Mouse (Mus musculus) G1E (cell line): Measurements from ENCODE around the gene Asic1. TPM values are rescaled to one million over a fixed set of nuclear protein-coding genes. Genes with fewer than 3 reads are reported as not detected.
"Not testable (repeated sequence)": the region's sequence is repeated elsewhere in the genome, so short reads cannot be mapped to it uniquely, and the experiment has no call there.

Experiments used
- ATAC-seq: 2 replicates; pipeline ENCODE4 v1.8.0; 2016; ENCODE audit warnings: mild to moderate bottlenecking; ENCODE audit not compliant: insufficient number of reproducible peaks, poor library complexity, low FRiP score, severe bottlenecking; ENCODE audit errors: extremely low read depth
- DNase-seq: peaks from one replicate; pipeline ENCODE4 v3.0.0; 2012; ENCODE audit warnings: low spot score
- H3K27me3 ChIP-seq: 2 replicates; pipeline ENCODE4 v1.6.1; 2012; ENCODE audit warnings: mild to moderate bottlenecking, low read length, inconsistent platforms; ENCODE audit not compliant: insufficient read depth
- H3K36me3 ChIP-seq: replicated peaks from 2 replicates; pipeline ENCODE3; 2012; ENCODE audit warnings: mild to moderate bottlenecking, inconsistent platforms
- H3K4me1 ChIP-seq: 2 replicates; pipeline ENCODE4 v1.6.1; 2012; ENCODE audit warnings: low read depth, low read length, inconsistent platforms, mixed read lengths; ENCODE audit not compliant: insufficient read depth
- H3K4me3 ChIP-seq: 2 replicates; pipeline ENCODE4 v1.5.1; 2012; ENCODE audit warnings: low read depth, mild to moderate bottlenecking, inconsistent platforms, low read length, moderate library complexity, mixed read lengths
- H3K9me3 ChIP-seq: replicated peaks from 2 replicates; pipeline ENCODE4 v1.6.1; 2012; ENCODE audit warnings: inconsistent platforms
- CTCF ChIP-seq: IDR thresholded peaks from 2 replicates; pipeline ENCODE4 v1.5.1; 2012; ENCODE audit warnings: low read depth, low read length, inconsistent platforms, mixed read lengths
- GATA1 ChIP-seq: IDR thresholded peaks from 2 replicates; pipeline ENCODE4 v1.6.1; 2012; ENCODE audit warnings: borderline replicate concordance, low read length, inconsistent platforms, mixed read lengths
- GATA2 ChIP-seq: IDR thresholded peaks from 2 replicates; pipeline ENCODE4 v1.6.1; 2012; ENCODE audit warnings: low read depth, low read length, inconsistent platforms, borderline replicate concordance
- POLR2AphosphoS5 ChIP-seq: IDR thresholded peaks from 2 replicates; pipeline ENCODE4 v1.6.1; 2012; ENCODE audit warnings: low read depth, low read length, inconsistent platforms; ENCODE audit not compliant: insufficient replicate concordance
- TAL1 ChIP-seq: conservative IDR thresholded peaks from 2 replicates; pipeline ENCODE4 v1.6.1; 2012; ENCODE audit warnings: low read depth, low read length, inconsistent platforms, mixed read lengths
- polyA plus RNA-seq: library from polyadenylated mRNA; stranded (reverse); fragments of >175 nt; gene quantifications from 2 replicates; pipeline ENCODE4 v1.2.3, GENCODE M21; 2012
- total RNA-seq, 2 experiments: library from RNA; stranded (forward) in 1 of 2; stranded (reverse) in 1 of 2; fragments of 200-1000 nt in 1 of 2; fragments of >200 nt in 1 of 2; fragmentation: Nextera tagmentation in 1 of 2; gene quantifications; 2 replicates each; pipeline ENCODE4 v1.2.3; 2014 to 2017

The Asic1 gene
- total and polyA plus RNA-seq, 3 experiments, result 0.22 TPM; not detected in 2

GRCm38 (mm10) chr15:99723515-99724291 is 53.5 kb downstream of the Asic1 start:
- no peak for ATAC-seq
- Histone ChIP-seq H3K4me3 (no peak overlapping the region), H3K27me3 (peaks cover 45% of the 10 kb centered on the region), H3K4me1 (peaks cover 33% of the 10 kb centered on the region), H3K36me3 (peaks cover 19% of the 10 kb centered on the region), H3K9me3 (0 out of 2 replicates have a peak, but pooled peaks cover under 1% of the 10 kb centered on the region)
- DNase-seq, result no peak
- no peak for TF ChIP-seq GATA1
- TF ChIP-seq POLR2AphosphoS5, result no peak
- no peak for TF ChIP-seq CTCF
- no peak for TF ChIP-seq TAL1
- no peak for TF ChIP-seq GATA2

GRCm38 (mm10) chr15:99724292-99725021 is 54.3 kb downstream of the Asic1 start:
- H3K4me3 ChIP-seq, result peak overlapping the region; percentile 94; the same call in 1 of the 2 replicates

DNA sequence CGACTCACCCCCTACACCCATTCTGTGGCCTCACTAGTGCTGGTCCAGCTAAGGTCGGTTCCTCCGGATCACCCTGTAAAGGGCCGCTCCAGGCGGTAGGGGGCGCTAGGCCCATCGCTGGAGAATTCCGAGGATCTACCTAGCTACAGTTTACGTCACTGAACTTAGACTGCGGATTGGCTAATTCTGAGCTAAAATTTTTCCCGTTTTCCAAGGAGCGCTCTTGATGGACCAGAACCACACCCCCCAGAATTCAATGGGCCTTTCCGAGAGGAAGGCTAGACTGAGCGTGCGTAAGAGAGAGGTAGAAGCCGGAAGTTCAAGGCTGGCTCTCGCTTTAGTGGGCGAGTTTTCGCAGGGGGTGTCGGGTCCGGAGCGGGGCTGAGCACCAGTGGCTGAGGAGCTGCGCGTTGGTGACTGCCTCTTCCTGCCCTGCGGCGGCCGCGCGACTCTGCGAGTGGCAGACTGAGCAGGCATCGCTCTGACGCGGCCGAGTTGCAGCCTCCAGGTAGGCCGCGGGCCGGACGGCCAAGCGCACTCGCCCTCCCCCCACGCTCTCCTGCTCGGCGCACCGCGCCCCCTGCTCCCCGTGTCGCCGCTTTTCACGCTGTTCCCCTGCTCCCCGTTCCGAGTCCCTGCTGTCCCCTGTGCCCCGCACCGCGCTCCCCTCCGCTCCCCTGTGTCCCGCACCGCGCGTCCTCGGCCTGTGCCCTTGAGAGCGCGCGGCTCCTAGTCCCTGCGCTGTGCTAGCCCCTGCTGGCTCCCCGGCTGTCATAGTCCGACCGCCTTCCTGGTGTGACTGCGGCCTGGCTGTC is 55.4 kb downstream of the Asic1 start, which contains the start of gene Cox14:
Gene Cox14, plus strand, starts transcription at position 278 of the 815 bp plus-strand sequence.
- peak; percentile 93 for DNase-seq
- peak within 1 kb of the TSS; percentile 94 for H3K4me3 ChIP-seq
- peaks cover 27% of the 10 kb centered on the region for H3K27me3 ChIP-seq
- peaks cover 27% of the 10 kb centered on the region for H3K36me3 ChIP-seq
- peaks cover 3% of the 10 kb centered on the region; the same call in 1 of the 2 replicates for H3K9me3 ChIP-seq
- H3K4me1 ChIP-seq, result peaks cover 33% of the 10 kb centered on the region
- no peak for TF ChIP-seq TAL1
- TF ChIP-seq CTCF, result peak; percentile 86
- ATAC-seq, result peak; percentile 94

More at GRCm38 (mm10) chr15:99724292-99725021, 54.3 kb downstream of the Asic1 start:
- no peak for TF ChIP-seq TAL1
- no peak; the same call in 1 of the 2 replicates for TF ChIP-seq CTCF
- no peak for TF ChIP-seq GATA1
- TF ChIP-seq POLR2AphosphoS5, result no peak
- no peak for TF ChIP-seq GATA2
- ATAC-seq (no peak), DNase-seq (peak; percentile 70)
- H3K27me3 ChIP-seq, result peaks cover 38% of the 10 kb centered on the region
- peaks cover 3% of the 10 kb centered on the region; the same call in 1 of the 2 replicates for H3K9me3 ChIP-seq
- peaks cover 25% of the 10 kb centered on the region for H3K36me3 ChIP-seq
- H3K4me1 ChIP-seq, result peaks cover 33% of the 10 kb centered on the region

GRCm38 (mm10) chr15:99726549-99726948 is 56.4 kb downstream of the Asic1 start:
- peaks cover 19% of the 10 kb centered on the region for H3K27me3 ChIP-seq
- peaks cover 27% of the 10 kb centered on the region for H3K36me3 ChIP-seq
- ATAC-seq, result no peak
- TF ChIP-seq TAL1, result no peak
- TF ChIP-seq CTCF, result no peak
- no peak for TF ChIP-seq POLR2AphosphoS5
- no peak for TF ChIP-seq GATA1
- TF ChIP-seq GATA2, result no peak
- DNase-seq, result no peak
- H3K9me3 ChIP-seq, result peaks cover 3% of the 10 kb centered on the region; the same call in 1 of the 2 replicates
- peak overlapping the region; percentile 94; the same call in 1 of the 2 replicates for H3K4me3 ChIP-seq
- peaks cover 33% of the 10 kb centered on the region for H3K4me1 ChIP-seq

GRCm38 (mm10) chr15:99727039-99727438 is 56.9 kb downstream of the Asic1 start:
- not testable (repeated sequence) for H3K4me3 ChIP-seq, H3K9me3 ChIP-seq, DNase-seq, ATAC-seq
- Histone ChIP-seq H3K27me3 (peaks cover 14% of the 10 kb centered on the region), H3K4me1 (peaks cover 33% of the 10 kb centered on the region), H3K36me3 (peaks cover 27% of the 10 kb centered on the region)

- peak overlapping the region; percentile 13; the same call in 1 of the 2 replicates for H3K4me3 ChIP-seq
- H3K27me3 ChIP-seq, result peaks cover 9% of the 10 kb centered on the region
- H3K4me1 ChIP-seq, result peaks cover 31% of the 10 kb centered on the region
- TF ChIP-seq GATA2, result no peak
- TF ChIP-seq GATA1, result no peak
- TF ChIP-seq TAL1, result no peak
- TF ChIP-seq CTCF, result no peak
- no peak for TF ChIP-seq POLR2AphosphoS5
- ATAC-seq (no peak), DNase-seq (no peak)
- H3K9me3 ChIP-seq, result peaks cover 3% of the 10 kb centered on the region; the same call in 1 of the 2 replicates
- H3K36me3 ChIP-seq, result peaks cover 27% of the 10 kb centered on the region
Observed at GRCm38 (mm10) chr15:99727525-99727924, 57.4 kb downstream of the Asic1 start.
